Mouse (Mus musculus): ENCODE measurements around the gene Sema4f.

Gene Sema4f

DNA sequence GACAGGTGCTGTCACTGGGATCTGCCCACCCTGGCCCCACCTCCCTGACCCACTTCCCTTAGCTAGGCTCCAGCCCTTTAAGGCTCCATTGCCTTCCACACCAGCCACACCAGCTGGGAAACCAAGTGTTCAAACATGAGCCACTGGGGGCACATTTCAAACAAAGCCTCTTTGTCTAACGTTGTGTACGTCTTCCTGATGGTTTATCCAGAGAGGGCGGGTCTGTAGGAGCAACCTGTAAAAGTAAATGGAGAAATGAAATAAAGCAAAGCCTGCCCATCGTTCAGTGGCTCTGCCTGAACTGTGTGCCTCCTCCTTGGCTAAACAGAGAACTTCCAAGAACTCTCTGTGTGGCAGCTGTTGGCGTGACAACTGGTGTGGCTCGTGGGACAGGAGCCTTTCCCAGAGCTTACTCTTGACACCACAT lies 64.0 kb downstream of the Sema4f start:
- in situ Hi-C loops (cut with MboI; ENCODE audit: low sequenced_read_pairs): no loop called here

DNA sequence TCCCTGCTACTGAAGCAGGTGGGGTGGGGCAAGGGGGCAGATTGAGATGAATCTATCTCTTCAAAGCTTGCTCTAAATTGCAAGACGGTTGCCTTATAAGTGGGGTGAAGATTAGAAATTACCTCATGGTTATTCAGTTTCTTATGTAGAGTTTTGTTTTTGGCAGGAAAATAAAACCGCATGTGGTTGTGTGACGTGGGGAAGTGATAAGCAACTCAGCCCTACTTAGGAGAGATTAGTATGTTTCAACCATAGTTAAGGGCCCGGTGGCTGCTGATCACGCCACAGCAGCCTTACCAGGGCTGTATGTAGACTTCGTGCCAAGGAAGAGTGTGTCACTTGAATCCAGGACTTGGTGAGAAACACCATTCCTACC lies 67.2 kb downstream of the Sema4f start:
- in situ Hi-C loops (cut with MboI; ENCODE audit: low sequenced_read_pairs): no loop called here

DNA sequence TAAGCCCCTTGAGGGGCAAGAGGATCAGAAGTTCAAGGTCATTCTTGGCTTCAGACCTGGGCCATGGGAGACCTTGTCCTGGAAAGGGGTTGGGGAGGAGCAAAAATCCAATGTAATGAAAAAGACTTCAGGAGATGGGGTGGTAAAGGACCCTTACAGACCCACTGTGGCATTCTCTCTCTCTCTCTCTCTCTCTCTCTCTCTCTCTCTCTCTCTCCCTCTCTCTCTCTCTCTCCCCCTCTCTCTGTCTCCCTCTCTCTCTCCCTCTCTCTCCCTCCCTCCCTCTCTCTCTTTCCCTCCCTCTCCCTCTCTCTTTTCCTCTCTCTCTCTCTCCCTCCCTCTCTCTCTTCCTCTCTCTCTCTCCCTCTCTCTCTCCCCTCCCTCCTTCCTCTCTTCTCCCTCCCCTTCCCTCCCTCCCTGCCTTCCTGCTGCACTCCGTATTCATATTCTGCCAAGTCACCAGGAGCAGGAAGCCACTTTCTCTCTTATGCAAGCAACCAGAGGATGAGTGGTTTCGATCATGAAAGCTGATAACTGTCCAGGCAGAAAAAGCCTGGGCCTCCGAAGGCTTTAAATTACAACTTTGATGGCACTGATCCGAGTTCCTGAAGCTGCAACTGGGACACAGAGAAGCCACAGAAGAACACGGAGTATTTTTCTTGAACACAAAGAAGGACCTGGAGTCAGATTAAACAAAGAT lies 67.8 kb downstream of the Sema4f start:
- in situ Hi-C loops (cut with MboI; ENCODE audit: low sequenced_read_pairs): no loop called here

DNA sequence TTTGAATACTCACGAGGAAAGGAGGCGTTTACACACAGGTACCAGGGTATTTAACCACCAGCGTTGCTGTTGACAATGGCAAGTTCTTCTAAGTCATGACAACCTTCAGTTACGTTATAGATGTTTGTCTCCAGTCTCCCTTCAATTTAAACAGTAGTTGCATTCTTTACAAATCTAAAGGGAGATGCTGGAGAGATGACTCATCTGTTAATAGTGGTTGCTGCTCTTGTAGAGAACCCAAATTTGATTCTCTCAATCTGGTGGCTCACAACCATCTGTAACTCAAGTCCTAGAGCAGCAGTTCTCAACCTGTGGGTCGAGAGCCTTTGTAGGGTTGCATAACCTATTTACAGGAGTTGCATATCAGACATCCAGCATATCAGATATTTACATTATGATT lies 71.1 kb downstream of the Sema4f start:
- in situ Hi-C loops (cut with MboI; ENCODE audit: low sequenced_read_pairs): no loop called here

DNA sequence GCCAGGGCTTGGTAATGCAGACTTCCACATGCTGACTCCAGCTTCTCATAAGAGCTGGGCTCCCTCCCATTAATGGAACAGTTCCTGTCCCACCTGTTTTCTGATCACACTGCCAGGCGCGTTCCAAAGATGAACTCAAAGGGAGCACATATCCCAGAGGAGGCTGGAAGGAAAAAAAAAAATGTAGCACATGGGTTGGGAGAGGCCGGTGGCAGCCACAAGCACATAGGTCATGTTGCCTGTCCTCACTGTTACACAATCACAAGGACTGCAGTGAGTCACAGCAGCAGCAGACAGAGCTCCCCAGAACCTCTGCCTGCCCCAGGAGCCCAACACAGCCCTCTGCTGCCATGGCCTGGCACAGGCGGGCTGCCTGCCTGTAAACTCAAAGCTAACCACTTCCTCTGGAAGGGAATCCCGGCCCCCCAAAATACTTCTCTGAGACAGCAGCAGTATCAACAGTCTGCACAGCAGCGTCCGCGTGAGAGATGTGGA lies 76.1 kb downstream of the Sema4f start:
- in situ Hi-C loops (cut with MboI; ENCODE audit: low sequenced_read_pairs): no loop called here

DNA sequence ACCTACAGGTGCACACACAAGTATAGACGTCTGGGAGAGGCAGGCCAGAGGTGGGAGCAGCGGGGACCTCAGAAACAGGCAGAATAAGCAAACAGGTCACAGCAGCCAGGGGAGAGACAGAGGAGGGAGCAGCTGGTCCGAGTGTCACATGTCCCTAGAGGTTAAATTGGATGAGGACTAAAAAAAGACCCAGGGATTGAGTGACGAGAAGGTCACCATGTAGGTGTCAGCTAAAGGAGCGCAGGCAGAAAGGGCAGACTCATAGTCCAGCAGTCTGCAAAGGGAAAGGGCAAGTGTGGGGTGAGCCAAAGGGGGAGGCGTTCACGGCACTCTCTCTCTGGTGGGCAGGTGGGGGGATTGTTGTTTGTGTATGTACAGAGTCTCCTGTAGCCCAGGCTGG lies 77.1 kb downstream of the Sema4f start:
- in situ Hi-C loops (cut with MboI; ENCODE audit: low sequenced_read_pairs): no loop called here

DNA sequence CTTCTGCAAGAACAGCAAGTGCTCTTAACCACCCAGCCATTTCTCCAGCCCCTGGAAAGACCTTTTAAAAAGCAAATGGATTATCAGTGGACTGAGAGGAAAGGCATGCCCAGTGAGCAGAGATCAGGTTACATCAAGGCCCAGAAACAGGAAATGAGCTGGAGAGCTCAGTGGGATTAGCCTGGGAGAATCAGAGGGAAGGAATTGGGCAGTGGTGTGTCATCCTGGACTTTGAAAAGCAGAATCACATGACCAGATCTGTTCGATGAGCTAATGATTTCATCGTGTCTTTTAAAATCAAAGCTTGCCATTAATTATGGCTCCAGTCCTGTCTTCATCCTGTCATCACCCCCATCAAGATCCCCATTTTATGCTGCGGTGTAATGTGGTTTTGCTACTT lies 77.5 kb downstream of the Sema4f start:
- in situ Hi-C loops (cut with MboI; ENCODE audit: low sequenced_read_pairs): no loop called here
